Mouse (Mus musculus) cerebellum, adult 11 months (tissue): ENCODE results near the gene Dmrtc1b.
"Not testable (repeated sequence)": the region's sequence is repeated elsewhere in the genome, so short reads cannot be mapped to it uniquely, and the experiment has no call there.

Experiments
- DNase-seq: peaks from one replicate; pipeline ENCODE4 v3.0.0; 2022

Dmrtc1b gene

GRCm38 (mm10) chrX:102707535-102707934 is at the start of gene Dmrtc1b, which contains the start of gene Gm9112:
Gene Dmrtc1b (plus strand): TSS chrX:102707865.
Gene Gm9112 (minus strand): TSS chrX:102707635.
- DNase-seq, result not testable (repeated sequence)

GRCm38 (mm10) chrX:102660712-102661111 is 47.0 kb upstream of the Dmrtc1b start:
- no peak for DNase-seq

- no peak for DNase-seq
Measured at GRCm38 (mm10) chrX:102666641-102667040, 41.0 kb upstream of the Dmrtc1b start.

- DNase-seq, result not testable (repeated sequence)
Measured at GRCm38 (mm10) chrX:102684706-102685105, 23.0 kb upstream of the Dmrtc1b start.

GRCm38 (mm10) chrX:102686872-102687271 is 20.8 kb upstream of the Dmrtc1b start, which contains the start of gene Gm3880:
Gene Gm3880 (minus strand): TSS chrX:102686972.
- not testable (repeated sequence) for DNase-seq

GRCm38 (mm10) chrX:102689252-102689651 is 18.4 kb upstream of the Dmrtc1b start:
- DNase-seq, result peak; percentile 6

- not testable (repeated sequence) for DNase-seq
Measured at GRCm38 (mm10) chrX:102700636-102701035, 7.0 kb upstream of the Dmrtc1b start.

GRCm38 (mm10) chrX:102724226-102724625 is 16.6 kb downstream of the Dmrtc1b start:
- not testable (repeated sequence) for DNase-seq
